ENCODE assay signal across 22 mouse cellular contexts in genomic region chr5:135292001-135292400, GRCm38 (mm10). TPM values are rescaled to one million over a fixed set of nuclear protein-coding genes. Genes with fewer than 3 reads are reported as not detected.
"Had no signal": no experiment of that assay in that cellular context is flagged by ENCODE, and none has a peak within 500 bp of the region (broad histone marks: within the 10 kb centered on the region; RNA-seq: fewer than 3 reads in every experiment).

No protein-coding gene starts in this region.

- H3K4me1 ChIP-seq: liver, embryonic 12.5 days; liver, embryonic 15.5 days; lung, embryonic 15.5 days; megakaryocyte, embryonic 14.5 days; midbrain, embryonic 13.5 days; neural tube, embryonic 13.5 days had no signal

- H3K4me2 ChIP-seq: limb, embryonic 13.5 days; liver, embryonic 12.5 days; liver, embryonic 15.5 days; lung, embryonic 15.5 days; midbrain, embryonic 13.5 days; neural tube, embryonic 13.5 days had no signal

- H3K27ac ChIP-seq: limb, embryonic 13.5 days; liver, embryonic 12.5 days; liver, embryonic 15.5 days; lung, embryonic 15.5 days; midbrain, embryonic 10.5 days; midbrain, embryonic 13.5 days; neural tube, embryonic 13.5 days had no signal

- H3K36me3 ChIP-seq: limb, embryonic 13.5 days; liver, embryonic 12.5 days; liver, embryonic 15.5 days; lung, embryonic 15.5 days; midbrain, embryonic 10.5 days; midbrain, embryonic 13.5 days; neural tube, embryonic 13.5 days had no signal

- H3K9me3 ChIP-seq: limb, embryonic 13.5 days; liver, embryonic 12.5 days; liver, embryonic 15.5 days; lung, embryonic 15.5 days; megakaryocyte, embryonic 14.5 days; midbrain, embryonic 10.5 days; midbrain, embryonic 13.5 days; neural tube, embryonic 13.5 days had no signal

- H3K27me3 ChIP-seq: limb, embryonic 13.5 days; liver, embryonic 15.5 days; lung, embryonic 15.5 days; neural tube, embryonic 13.5 days had no signal

- H3K4me3 ChIP-seq: limb, embryonic 13.5 days; liver, embryonic 12.5 days; liver, embryonic 15.5 days; lung, embryonic 15.5 days; megakaryocyte, embryonic 14.5 days; midbrain, embryonic 10.5 days; midbrain, embryonic 13.5 days; myocyte; neural tube, embryonic 13.5 days had no signal

- ATAC-seq: liver, embryonic 12.5 days; midbrain, embryonic 13.5 days; midbrain, embryonic 16.5 days had no signal

- H3K9ac ChIP-seq: limb, embryonic 13.5 days; liver, embryonic 12.5 days; liver, embryonic 15.5 days; lung, embryonic 15.5 days; midbrain, embryonic 13.5 days; neural tube, embryonic 13.5 days had no signal

- DNase-seq: kidney, adult 18-20 months; kidney, adult 9 months; kidney, postnatal 14 days; kidney, postnatal 4 days; layer of hippocampus, adult 9-11 months; liver; lung, adult 18-20 months; lung, postnatal 10 days; lung, postnatal 36 days; thymus, postnatal 25 days had no signal

RNA-seq across cellular contexts. Expression of gene Fkbp6, which starts 57.8 kb away (rescaled TPM):
- polyA plus RNA-seq: limb, embryonic 13.5 days; lung, embryonic 15.5 days; midbrain, embryonic 10.5 days; myocyte; small intestine, adult 2 months; spleen, adult 2 months had no signal
